Mouse (Mus musculus) ES-Bruce4 (cell line): ENCODE measurements at regions not wholly inside any gene's neighbourhood (a gene's known extent, or its start where the extent isn't known, plus 50 kb on each side); places are given as distances from the start of the nearest gene placed in this dataset.

Experiments
- CTCF ChIP-seq: IDR thresholded peaks from one replicate; pipeline ENCODE4 v1.8.1; 2011; ENCODE audit warnings: low read depth, low read length
- EP300 ChIP-seq: IDR thresholded peaks from 2 replicates; pipeline ENCODE4 v1.6.1; 2011; ENCODE audit warnings: low read depth, low read length; ENCODE audit not compliant: insufficient read depth

DNA sequence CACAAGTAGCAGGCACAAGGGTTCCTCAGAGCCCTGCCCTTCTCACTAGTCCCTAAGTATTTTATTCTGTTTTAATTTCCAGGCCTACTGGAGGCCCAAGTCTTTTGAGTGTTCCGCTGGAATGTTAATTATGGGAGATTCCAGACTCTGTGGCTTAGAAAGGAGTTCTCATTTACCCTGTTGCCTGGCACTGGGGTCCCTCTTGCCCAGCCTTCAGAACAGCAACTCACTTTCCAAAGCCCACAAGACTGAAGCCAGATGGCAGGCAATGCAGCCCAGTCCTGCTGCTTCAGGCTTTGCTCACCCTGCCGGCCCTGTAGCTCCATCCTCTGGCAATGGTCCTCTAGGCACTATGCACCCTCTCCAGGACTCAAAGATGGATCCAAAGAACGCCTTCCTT, 84.5 kb upstream of the Lmo4 start:
- TF ChIP-seq CTCF, result no peak
- TF ChIP-seq EP300, result no peak
